Mouse (Mus musculus): ENCODE data around the gene Cpt1c. TPM values are rescaled to one million over a fixed set of nuclear protein-coding genes. Genes with fewer than 3 reads are reported as not detected.

Cpt1c gene
- 0.16 and 0.33 TPM in 2 replicates for polyA plus RNA-seq (2012; ENCODE audit: low replicate concordance)

DNA sequence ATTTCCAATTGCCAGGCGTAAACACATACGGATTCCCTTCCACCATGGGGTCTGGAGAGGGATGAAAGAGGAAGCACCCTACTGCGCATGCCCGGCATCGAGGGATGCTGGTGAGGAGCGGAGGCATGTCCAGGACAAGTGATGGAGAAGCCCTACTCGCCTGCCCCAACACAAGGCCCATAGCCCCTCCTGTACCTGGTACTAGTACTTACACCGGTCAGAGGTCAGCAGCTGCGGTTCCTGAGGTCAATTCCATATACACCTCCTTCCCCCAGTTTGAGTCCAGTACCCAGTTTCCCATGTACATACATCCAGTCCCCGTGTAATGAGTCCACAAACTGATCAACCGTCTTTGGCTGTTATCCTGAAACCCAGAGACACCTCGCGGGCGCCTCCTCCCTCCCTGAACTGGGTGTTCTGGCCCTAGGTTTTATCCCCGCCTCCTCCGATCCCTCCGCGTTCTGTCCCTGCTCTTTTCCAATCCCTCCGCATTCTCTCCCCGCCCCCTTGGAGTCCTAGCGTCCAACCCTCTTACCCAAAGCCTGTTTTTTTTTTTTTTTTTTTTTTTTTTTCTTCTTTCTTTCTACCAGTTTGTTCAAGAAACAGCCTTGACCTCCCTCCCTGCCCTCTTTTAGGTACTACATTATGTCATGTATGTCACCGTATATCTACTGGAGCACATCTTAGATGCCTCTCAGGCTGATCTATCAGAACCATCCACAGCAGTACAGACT is at the start of gene Cpt1c:
Cpt1c (minus strand) TSS at position 469 of the 734 bp plus-strand sequence.

DNA sequence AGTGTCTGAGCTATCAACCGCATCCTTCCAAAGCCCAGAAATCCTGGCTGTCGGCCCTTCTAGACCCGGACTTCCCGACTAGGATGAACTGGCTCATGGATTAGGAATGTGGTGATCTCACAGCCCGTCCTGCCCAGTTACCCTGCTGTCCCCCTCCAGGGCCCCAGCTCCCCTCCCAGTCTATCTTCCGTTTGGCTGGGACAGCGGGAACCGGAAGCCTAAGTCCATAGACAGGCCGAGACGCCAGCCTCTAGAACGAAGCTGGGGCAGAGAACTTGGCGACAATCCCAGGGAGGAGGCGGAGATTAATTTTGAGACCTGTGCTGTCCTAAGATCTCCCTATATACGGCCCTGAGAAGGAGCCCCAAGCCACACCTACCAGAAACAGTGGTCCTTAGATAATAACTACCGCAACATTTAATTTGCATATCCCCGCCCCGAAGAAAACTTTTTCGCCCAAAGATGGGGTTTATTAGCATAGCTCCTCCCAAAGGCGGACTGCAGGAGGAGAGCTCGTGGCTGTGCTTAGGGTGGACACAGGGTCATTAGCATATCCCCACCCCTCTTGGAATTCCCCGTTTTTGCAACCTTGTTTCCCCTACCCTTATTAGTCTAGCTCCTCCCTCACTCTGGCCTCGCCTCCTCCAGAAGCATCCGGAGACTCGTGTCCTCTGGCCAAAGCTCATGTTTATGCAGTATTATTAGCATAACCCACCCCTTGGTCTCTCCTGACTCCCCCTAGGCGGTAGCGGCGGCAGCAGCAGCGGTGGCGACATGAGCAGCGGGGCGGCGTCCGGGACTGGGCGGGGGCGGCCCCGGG is 42.8 kb upstream of the Cpt1c start, which contains the start of gene Rras:
Rras (plus strand) TSS at position 720 of the 820 bp plus-strand sequence.

DNA sequence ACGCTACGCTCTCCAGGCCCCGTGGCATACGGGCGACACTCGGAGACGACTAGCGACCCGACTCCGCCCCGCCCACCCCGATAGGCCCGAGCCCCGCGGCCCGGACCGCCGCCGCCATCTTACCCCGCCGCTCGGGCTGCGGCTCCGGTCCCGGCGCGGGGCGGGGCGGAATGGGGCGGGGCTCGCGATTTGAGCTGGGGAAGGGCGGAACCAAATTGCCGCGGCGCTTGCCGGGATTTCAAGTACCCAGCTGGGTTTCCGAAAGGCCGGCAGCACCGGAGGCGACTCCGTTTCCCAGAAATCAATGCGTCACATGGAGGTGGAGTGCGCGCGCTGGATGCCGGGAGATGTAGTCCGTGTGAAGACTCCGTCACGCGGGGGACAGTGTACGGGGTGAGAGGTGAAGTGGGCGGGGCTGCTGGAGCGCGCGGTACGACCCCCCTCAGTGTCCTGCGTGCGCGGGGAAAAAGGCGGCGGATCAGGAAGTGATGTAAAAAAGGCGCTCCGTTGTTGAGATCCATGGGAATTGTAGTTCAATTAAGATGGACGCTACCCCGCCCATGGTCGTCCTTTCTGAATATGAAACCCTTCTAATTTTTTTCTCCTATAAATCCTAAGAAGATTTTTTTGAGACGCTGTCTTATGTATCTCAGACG is 41.4 kb upstream of the Cpt1c start, which contains the start of gene Scaf1:
Scaf1 (minus strand) TSS at position 407 of the 656 bp plus-strand sequence.

DNA sequence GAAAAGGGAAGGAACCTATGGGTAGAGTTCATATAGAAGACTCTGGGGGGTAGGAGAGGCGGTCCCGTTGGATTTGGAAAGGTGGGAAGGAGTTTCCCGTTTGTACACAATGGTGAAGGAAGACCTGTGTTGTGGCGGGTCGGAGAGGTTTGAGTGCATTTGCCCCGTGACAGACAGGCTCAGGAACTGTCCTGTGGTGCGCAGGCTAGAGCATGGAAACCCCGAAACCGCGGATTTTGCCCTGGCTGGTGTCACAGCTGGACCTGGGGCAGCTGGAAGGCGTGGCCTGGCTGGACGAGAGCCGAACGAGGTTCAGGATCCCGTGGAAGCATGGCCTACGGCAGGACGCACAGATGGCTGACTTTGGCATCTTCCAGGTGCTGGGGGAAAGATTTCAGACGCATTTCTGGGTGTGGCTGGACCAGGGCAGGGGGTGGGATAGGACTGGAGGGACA is 23.9 kb upstream of the Cpt1c start, which contains the start of gene Bcl2l12:
Bcl2l12 (minus strand) TSS at position 212 of the 455 bp plus-strand sequence.

DNA sequence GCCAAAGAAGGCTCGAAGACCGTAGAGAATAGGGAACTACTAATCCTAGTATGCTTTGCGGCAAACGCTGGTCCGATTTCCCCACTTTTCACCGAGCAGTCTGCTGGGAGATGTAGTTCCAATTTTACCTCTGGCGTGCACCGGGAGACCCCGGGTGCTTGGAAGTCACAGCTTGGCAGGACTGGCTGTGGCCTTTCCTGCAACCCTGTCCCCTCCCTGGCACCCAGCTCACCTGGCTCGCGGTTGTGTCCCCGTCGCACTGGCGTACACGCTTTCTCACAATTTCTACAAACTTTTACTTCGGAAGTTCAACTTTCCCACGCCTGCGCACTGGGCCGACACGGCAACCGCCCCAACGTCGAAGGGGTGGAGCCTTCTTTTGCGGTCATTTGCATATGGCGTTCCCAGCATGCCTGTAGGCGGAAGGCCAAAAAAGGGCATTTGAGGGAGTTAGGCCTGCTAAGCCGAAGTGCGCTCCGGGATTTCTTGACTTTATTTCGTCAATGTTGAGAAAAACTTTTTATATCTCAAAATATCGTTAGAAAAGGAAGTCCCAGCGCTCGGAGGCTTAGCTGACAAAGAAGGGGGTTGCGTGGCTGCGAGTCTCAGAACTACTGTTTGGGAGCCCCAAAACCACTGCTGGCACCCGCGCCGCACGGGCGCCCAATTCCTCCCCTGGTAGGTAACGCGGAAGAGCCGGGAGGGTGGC is 22.7 kb upstream of the Cpt1c start, which contains the start of gene Irf3:
Irf3 (plus strand) TSS at position 418 of the 709 bp plus-strand sequence.

DNA sequence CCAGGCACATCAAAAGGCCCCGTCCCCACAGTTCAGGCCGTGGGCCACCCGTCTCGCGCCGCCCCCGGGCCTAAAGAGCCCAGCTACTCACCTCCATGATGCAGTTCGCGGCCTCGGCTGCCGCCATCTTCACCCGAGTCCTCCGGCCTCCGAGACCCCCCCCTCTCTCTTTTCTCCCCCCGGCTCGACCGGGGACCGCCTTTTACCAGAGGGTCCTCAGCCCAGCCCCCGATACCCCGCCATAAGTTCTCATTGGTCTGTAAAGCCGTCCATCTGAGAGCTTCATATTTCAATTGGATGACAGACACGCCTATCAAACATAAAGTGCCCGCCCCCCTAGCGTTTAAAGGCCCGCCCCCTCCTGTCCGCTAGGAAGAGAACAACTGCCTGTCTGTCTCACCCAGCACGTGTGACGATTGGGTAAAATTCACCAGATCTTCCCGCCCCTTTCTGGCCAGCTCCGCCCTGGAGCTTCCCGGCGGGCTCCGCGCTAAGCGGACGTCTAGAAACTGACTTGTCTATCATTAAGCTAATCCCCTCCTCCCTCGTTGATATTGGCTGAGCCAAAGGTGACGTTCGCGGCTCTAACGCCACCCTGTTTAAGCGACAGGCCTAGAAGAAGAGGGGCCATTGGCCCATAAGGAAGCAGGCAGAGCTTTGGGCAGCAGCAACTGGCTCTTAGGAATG is 11.7 kb upstream of the Cpt1c start, which contains the start of gene Prmt1:
Prmt1 (minus strand) TSS at position 377 of the 687 bp plus-strand sequence.

DNA sequence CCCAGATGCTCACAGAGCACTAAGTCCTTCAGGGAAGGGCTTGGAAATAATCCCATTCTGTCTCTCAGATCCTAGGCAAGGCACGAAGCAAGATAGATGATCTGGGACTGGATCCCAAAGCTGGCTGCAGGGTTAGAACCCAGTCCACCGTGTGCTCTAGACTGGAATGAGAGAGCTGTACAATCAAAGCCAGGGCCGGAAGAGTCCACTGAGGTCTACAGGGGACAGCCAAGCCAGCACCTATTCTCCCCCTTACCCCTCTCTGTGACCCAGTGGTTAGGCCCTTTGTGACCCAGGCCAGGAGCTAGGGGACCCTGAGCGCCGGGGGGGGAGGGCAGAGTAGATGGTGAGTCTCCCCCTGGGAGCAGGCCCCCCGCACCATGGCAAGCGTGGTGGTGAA is 31.7 kb downstream of the Cpt1c start, which contains the start of gene Tsks:
Tsks (plus strand) TSS at position 301 of the 400 bp plus-strand sequence.

DNA sequence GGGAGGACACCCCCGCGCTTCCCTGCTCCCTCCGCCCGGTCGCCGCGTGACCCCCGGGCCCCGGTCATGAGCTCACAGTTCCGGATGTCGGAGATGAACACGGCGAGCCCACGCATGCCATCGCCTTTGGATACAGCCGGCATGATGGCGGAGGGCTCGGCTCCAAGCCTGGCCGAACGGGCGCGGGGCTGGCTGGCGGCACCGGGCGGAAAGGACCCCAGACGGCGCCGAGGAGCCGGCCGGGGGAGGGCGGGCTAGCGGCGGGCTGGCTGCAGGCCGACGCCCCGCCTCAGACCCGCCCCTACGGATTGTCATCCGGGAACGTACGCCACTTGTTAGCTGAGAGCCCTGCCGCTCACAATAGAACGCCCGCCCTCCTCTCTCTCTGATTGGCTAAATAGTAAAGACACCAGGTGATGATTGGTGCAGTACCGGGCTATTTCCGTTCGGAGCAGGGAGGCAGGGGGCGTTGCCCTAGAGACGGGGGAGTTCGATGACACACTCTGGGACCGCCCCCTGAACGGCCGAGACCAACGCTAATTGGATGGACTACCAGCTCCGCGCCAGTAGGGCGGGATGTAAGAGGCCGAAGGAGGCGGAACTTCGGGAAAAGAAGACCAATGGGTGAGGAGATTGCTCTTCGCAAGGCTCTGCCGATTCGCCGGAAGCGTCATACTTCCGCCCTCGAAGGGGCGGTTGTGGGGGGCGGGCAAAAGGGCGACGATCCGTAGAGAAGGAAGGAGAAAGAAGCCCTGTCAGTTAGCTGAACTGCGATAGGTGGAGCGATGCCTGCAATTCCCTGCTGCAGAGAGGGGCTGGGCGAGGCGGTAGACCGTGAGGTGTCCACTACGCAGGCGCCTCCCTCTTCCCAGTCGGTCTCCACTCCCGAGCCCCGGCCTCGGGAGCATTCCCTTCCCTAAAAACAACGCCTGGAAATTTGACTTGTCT is 45.2 kb downstream of the Cpt1c start, which contains the start of gene Ap2a1:
Ap2a1 (minus strand) TSS at position 293 of the 948 bp plus-strand sequence.

Other genes with a start within 250 kb of the Cpt1c start
- gene Vrk3, start 226.4 kb downstream of the Cpt1c start, polyA plus RNA-seq (2012; ENCODE audit: low replicate concordance): 76.5 and 90.1 TPM in 2 replicates
- 0.04 and 0.13 TPM in 2 replicates for gene Zfp473, start 223.8 kb downstream of the Cpt1c start, polyA plus RNA-seq (2012; ENCODE audit: low replicate concordance)
- gene Nup62, start 158.8 kb downstream of the Cpt1c start, polyA plus RNA-seq (2012; ENCODE audit: low replicate concordance): 31.2 and 81.5 TPM in 2 replicates
- 150 and 240 TPM in 2 replicates for gene Il4i1, start 158.5 kb downstream of the Cpt1c start, polyA plus RNA-seq (2012; ENCODE audit: low replicate concordance)
- gene Atf5, start 158.2 kb downstream of the Cpt1c start, polyA plus RNA-seq (2012; ENCODE audit: low replicate concordance): 25.4 and 45.2 TPM in 2 replicates
- gene Akt1s1, start 125.9 kb downstream of the Cpt1c start, polyA plus RNA-seq (2012; ENCODE audit: low replicate concordance): 167 and 687 TPM in 2 replicates
- 121 and 132 TPM in 2 replicates for gene Tbc1d17, start 125.8 kb downstream of the Cpt1c start, polyA plus RNA-seq (2012; ENCODE audit: low replicate concordance)
- gene Pnkp, start 117.7 kb downstream of the Cpt1c start, polyA plus RNA-seq (2012; ENCODE audit: low replicate concordance): 55.0 and 91.1 TPM in 2 replicates
- gene Ptov1, start 105.1 kb downstream of the Cpt1c start, polyA plus RNA-seq (2012; ENCODE audit: low replicate concordance): 42.0 and 70.4 TPM in 2 replicates
- 195 and 493 TPM in 2 replicates for gene Med25, start 82.1 kb downstream of the Cpt1c start, polyA plus RNA-seq (2012; ENCODE audit: low replicate concordance)
- 68.5 and 164 TPM in 2 replicates for gene Fuz, start 78.8 kb downstream of the Cpt1c start, polyA plus RNA-seq (2012; ENCODE audit: low replicate concordance)
- gene Ap2a1, start 45.4 kb downstream of the Cpt1c start, polyA plus RNA-seq (2012; ENCODE audit: low replicate concordance): 86.3 and 94.0 TPM in 2 replicates
- gene Tsks, start 31.6 kb downstream of the Cpt1c start, polyA plus RNA-seq (2012; ENCODE audit: low replicate concordance): 0.29 TPM in 1 of 2 replicates, not detected in the other
- gene Prmt1, start 11.7 kb upstream of the Cpt1c start, polyA plus RNA-seq (2012; ENCODE audit: low replicate concordance): 20.1 and 51.4 TPM in 2 replicates
- 121 and 237 TPM in 2 replicates for gene Irf3, start 22.8 kb upstream of the Cpt1c start, polyA plus RNA-seq (2012; ENCODE audit: low replicate concordance)
- gene Bcl2l12, start 23.9 kb upstream of the Cpt1c start, polyA plus RNA-seq (2012; ENCODE audit: low replicate concordance): 98.8 and 137 TPM in 2 replicates
- 147 and 361 TPM in 2 replicates for gene Scaf1, start 41.5 kb upstream of the Cpt1c start, polyA plus RNA-seq (2012; ENCODE audit: low replicate concordance)
- 20.4 and 47.3 TPM in 2 replicates for gene Rras, start 43.1 kb upstream of the Cpt1c start, polyA plus RNA-seq (2012; ENCODE audit: low replicate concordance)
- 91.8 and 211 TPM in 2 replicates for gene Prr12, start 78.0 kb upstream of the Cpt1c start, polyA plus RNA-seq (2012; ENCODE audit: low replicate concordance)
- 110 and 117 TPM in 2 replicates for gene Nosip, start 87.6 kb upstream of the Cpt1c start, polyA plus RNA-seq (2012; ENCODE audit: low replicate concordance)
- 21.9 and 40.2 TPM in 2 replicates for gene Prrg2, start 87.8 kb upstream of the Cpt1c start, polyA plus RNA-seq (2012; ENCODE audit: low replicate concordance)
- gene Rcn3, start 117.4 kb upstream of the Cpt1c start, polyA plus RNA-seq (2012; ENCODE audit: low replicate concordance): 45.4 and 68.2 TPM in 2 replicates
- 210 and 322 TPM in 2 replicates for gene Fcgrt, start 129.0 kb upstream of the Cpt1c start, polyA plus RNA-seq (2012; ENCODE audit: low replicate concordance)
- gene Rps11, start 149.6 kb upstream of the Cpt1c start, polyA plus RNA-seq (2012; ENCODE audit: low replicate concordance): 79.7 and 146 TPM in 2 replicates
- 6,038 and 6,758 TPM in 2 replicates for gene Rpl13a, start 153.9 kb upstream of the Cpt1c start, polyA plus RNA-seq (2012; ENCODE audit: low replicate concordance)
- gene Gm45713, start 161.4 kb upstream of the Cpt1c start, polyA plus RNA-seq (2012; ENCODE audit: low replicate concordance): 0.59 and 3.0 TPM in 2 replicates
- gene Flt3l, start 161.6 kb upstream of the Cpt1c start, polyA plus RNA-seq (2012; ENCODE audit: low replicate concordance): 106 and 107 TPM in 2 replicates
- 35.7 and 44.2 TPM in 2 replicates for gene Pih1d1, start 179.5 kb upstream of the Cpt1c start, polyA plus RNA-seq (2012; ENCODE audit: low replicate concordance)
- 98.2 and 154 TPM in 2 replicates for gene Aldh16a1, start 179.7 kb upstream of the Cpt1c start, polyA plus RNA-seq (2012; ENCODE audit: low replicate concordance)
- 0.10 and 0.24 TPM in 2 replicates for gene Slc17a7, start 189.1 kb upstream of the Cpt1c start, polyA plus RNA-seq (2012; ENCODE audit: low replicate concordance)
- gene Gfy, start 204.7 kb upstream of the Cpt1c start, polyA plus RNA-seq (2012; ENCODE audit: low replicate concordance): 0.10 TPM in 1 of 2 replicates, not detected in the other
- gene Pth2, start 206.1 kb upstream of the Cpt1c start, polyA plus RNA-seq (2012; ENCODE audit: low replicate concordance): not detected in 2 replicates
- gene Ccdc155, start 230.0 kb upstream of the Cpt1c start, polyA plus RNA-seq (2012; ENCODE audit: low replicate concordance): 0.47 and 0.54 TPM in 2 replicates
- gene Dkkl1, start 237.3 kb upstream of the Cpt1c start, polyA plus RNA-seq (2012; ENCODE audit: low replicate concordance): 13.5 and 29.6 TPM in 2 replicates
- gene Tead2, start 240.9 kb upstream of the Cpt1c start, polyA plus RNA-seq (2012; ENCODE audit: low replicate concordance): 0.09 and 0.62 TPM in 2 replicates

Data from hematopoietic multipotent progenitor cell, adult 10-12 weeks (in vitro differentiated cells).